Mouse (Mus musculus) small intestine, adult 2 months (tissue): Measurements from ENCODE around the gene Zkscan17.

Source experiments
- CTCF ChIP-seq: fragments of 200-500 bp; IDR thresholded peaks from 2 replicates; pipeline ENCODE4 v1.5.1; 2012; ENCODE audit warnings: low read depth, mild to moderate bottlenecking, control low read depth, inconsistent platforms, low read length, moderate library complexity, mixed read lengths; ENCODE audit not compliant: insufficient replicate concordance, insufficient read length; ENCODE audit errors: extremely low read depth
- POLR2A ChIP-seq: fragments of 200-500 bp; IDR thresholded peaks from 2 replicates; pipeline ENCODE4 v1.6.1; 2012; ENCODE audit warnings: low read depth, mild to moderate bottlenecking, control low read depth, inconsistent platforms, low read length, moderate library complexity

- TF ChIP-seq CTCF (no peak), POLR2A (no peak)
Observed at GRCm38 (mm10) chr11:59518226-59518625, 8.3 kb downstream of the Zkscan17 start.
